Mouse (Mus musculus) T-helper 2 cell (primary cell): Measurements from ENCODE around the gene Cdh4.

ENCODE experiments used
- in situ Hi-C: fragments of 300-600 bp; cut with MboI, MseI; formaldehyde crosslinking; loops from one replicate; pipeline ENCODE4 v1.15.1; 2025; ENCODE audit warnings: high pct_unique_total_duplicates

The Cdh4 gene

GRCm38 (mm10) chr2:179729802-179730201 lies 287.6 kb downstream of the Cdh4 start:
- in situ Hi-C loops: no loop called here

- in situ Hi-C loops: no loop called here
These were observed 291.1 kb downstream of the Cdh4 start for GRCm38 (mm10) chr2:179733141-179733831.

- in situ Hi-C loops: no loop called here
These were observed 300.2 kb downstream of the Cdh4 start for GRCm38 (mm10) chr2:179742419-179742818.

- in situ Hi-C loops: no loop called here
These were observed 300.6 kb downstream of the Cdh4 start for GRCm38 (mm10) chr2:179742828-179743227.

- in situ Hi-C loops: no loop called here
These were observed 304.3 kb downstream of the Cdh4 start for GRCm38 (mm10) chr2:179746491-179746890.

- in situ Hi-C loops: no loop called here
These were observed 307.2 kb downstream of the Cdh4 start for GRCm38 (mm10) chr2:179749399-179749798.

GRCm38 (mm10) chr2:179753811-179754210 lies 311.6 kb downstream of the Cdh4 start:
- in situ Hi-C loops: no loop called here

- in situ Hi-C loops: no loop called here
These were observed 312.5 kb downstream of the Cdh4 start for GRCm38 (mm10) chr2:179754776-179755175.

- in situ Hi-C loops: no loop called here
These were observed 319.6 kb downstream of the Cdh4 start for GRCm38 (mm10) chr2:179761718-179762441.

- in situ Hi-C loops: no loop called here
These were observed 320.5 kb downstream of the Cdh4 start for GRCm38 (mm10) chr2:179762521-179763305.

- in situ Hi-C loops: no loop called here
These were observed 322.2 kb downstream of the Cdh4 start for GRCm38 (mm10) chr2:179764460-179764859.

GRCm38 (mm10) chr2:179766664-179767526 lies 324.7 kb downstream of the Cdh4 start:
- in situ Hi-C loops: no loop called here

GRCm38 (mm10) chr2:179767527-179767849 lies 325.3 kb downstream of the Cdh4 start:
- in situ Hi-C loops: no loop called here

- in situ Hi-C loops: no loop called here
These were observed 326.9 kb downstream of the Cdh4 start for GRCm38 (mm10) chr2:179769137-179769536.

- in situ Hi-C loops: no loop called here
These were observed 327.7 kb downstream of the Cdh4 start for GRCm38 (mm10) chr2:179769943-179770342.

GRCm38 (mm10) chr2:179774440-179775110 lies 332.3 kb downstream of the Cdh4 start:
- in situ Hi-C loops: no loop called here

- in situ Hi-C loops: no loop called here
These were observed 333.9 kb downstream of the Cdh4 start for GRCm38 (mm10) chr2:179775999-179776705.

GRCm38 (mm10) chr2:179779266-179779665 lies 337.0 kb downstream of the Cdh4 start:
- in situ Hi-C loops: no loop called here

- in situ Hi-C loops: no loop called here
These were observed 338.7 kb downstream of the Cdh4 start for GRCm38 (mm10) chr2:179780961-179781360.

GRCm38 (mm10) chr2:179787256-179787655 lies 345.0 kb downstream of the Cdh4 start:
- in situ Hi-C loops: no loop called here
